Mouse (Mus musculus) large intestine, adult 2 months (tissue): ENCODE measurements around the gene Grm4. TPM values are rescaled to one million over a fixed set of nuclear protein-coding genes. Genes with fewer than 3 reads are reported as not detected.

Experiments
- DNase-seq: peaks from one replicate; pipeline ENCODE4 v3.0.0-alpha.2; 2012; ENCODE audit warnings: low read depth, low spot score
- WGBS: fragments of 180-500 bp; shearing (Covaris S2); methylation state at CpG from one replicate; pipeline ENCODE4 v1.1.7; 2018; 5-methylcytosine and 5-hydroxymethylcytosine counted together
- polyA plus RNA-seq: library from polyadenylated mRNA; depleted of rRNA; stranded (reverse); fragments of >200 nt; gene quantifications from 2 replicates; pipeline ENCODE4 v1.2.3, GENCODE M21; 2012

The Grm4 gene
- polyA plus RNA-seq, 1 experiment = 0.84 TPM

DNA sequence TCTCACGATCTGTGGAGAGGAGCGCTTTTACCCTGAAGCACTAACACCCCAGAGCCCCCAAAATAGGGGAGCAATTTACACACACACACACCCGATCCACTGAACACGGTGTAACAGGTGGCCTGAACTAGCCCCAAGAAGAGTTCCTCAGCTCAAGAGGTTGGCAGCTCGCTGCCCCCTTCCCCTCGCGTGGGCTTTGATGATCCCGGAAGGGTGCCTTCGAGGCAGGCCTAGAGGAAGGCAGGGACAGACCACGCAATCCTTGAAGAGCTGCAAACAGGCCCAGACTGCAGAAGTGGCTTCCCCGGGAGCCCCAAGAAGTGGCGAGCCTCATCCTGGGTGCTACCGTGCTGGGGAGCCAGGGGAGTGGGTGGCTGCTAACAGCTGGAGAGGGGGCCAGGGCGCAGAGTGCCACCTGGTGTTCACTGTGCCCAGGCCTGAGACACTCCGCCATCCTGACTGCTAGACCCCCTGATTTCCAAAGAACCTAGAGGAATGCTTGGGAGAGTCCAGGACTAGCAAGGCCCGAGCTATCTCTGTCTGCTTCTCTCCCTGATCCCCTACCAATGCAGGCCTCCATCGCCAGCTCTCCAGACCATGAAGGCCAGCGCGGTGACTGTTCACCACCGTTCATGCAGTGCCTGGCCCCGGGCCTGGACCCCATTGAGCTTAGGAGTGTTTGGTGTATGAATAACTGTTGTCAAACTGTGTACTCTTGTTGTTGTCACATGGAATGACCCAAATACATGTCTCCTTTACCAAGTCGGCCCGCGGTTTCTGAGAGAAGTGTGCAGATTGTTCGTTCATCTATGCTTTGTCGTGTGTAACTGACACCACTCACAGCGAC is 7.1 kb downstream of the Grm4 start:
- 38% methylated on average over 27 of the region's 27 CpGs for WGBS
- no peak for DNase-seq

DNA sequence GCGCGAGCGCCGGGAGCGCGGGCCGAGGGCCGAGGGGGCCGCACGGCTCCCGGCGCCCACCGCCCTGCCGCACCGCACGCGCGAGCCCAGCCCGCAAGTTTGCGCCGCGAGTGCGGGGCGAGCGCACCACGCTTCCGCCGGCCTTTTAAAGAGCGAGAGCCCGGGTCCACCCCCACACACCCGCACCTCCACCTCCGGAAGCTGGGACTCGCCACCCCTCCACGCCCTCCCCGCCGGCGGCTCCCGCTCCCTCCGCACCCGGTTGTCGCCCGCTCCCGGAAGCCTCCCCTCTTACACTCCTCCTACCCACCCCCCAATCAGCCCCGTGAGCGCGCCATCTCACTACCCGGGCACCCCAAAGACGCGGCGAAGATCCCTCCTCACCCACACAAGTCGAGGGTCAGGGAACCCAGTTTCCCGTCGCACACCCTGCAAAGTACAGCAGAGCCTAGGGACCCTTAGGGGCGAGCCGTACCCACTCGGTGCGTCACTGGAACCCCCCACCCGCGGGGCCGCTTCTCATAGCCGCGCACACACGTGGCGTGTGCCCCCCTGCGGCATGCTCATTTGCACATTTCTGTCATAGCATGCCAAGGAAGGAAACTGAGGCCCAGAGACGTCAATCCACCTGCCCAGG is 7.8 kb downstream of the Grm4 start:
- WGBS = 2% methylated on average over 54 of the region's 66 CpGs
- DNase-seq = no peak

DNA sequence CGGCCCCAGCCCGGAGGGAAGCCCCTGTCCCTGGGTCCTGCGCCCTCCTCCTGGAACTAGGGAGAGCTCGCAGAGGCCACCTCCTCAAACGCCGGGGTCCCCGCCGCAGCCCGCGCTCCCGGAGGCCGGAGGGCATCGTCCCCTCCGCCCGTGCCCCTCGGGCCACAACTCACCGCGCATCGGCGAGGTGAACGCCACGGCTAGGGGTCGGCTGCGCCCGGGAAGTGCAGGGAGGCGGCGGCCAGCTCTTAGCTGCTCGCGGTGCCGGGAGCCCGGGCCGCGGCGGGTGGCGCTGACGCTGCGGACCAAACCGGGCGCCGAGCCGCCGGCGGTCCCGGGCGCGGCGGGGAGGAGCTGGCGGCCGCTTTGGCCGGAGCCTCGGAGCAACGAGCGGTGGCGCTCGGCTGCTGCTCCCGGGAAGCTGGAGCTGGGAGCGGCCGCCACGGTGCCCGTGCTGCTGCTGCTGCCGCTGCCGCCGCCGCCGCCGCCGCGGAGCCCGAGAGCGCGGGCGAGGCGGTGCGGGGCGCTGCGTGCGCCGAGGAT is 8.5 kb downstream of the Grm4 start:
- no peak for DNase-seq
- WGBS = under 1% methylated on average over 71 of the region's 78 CpGs

DNA sequence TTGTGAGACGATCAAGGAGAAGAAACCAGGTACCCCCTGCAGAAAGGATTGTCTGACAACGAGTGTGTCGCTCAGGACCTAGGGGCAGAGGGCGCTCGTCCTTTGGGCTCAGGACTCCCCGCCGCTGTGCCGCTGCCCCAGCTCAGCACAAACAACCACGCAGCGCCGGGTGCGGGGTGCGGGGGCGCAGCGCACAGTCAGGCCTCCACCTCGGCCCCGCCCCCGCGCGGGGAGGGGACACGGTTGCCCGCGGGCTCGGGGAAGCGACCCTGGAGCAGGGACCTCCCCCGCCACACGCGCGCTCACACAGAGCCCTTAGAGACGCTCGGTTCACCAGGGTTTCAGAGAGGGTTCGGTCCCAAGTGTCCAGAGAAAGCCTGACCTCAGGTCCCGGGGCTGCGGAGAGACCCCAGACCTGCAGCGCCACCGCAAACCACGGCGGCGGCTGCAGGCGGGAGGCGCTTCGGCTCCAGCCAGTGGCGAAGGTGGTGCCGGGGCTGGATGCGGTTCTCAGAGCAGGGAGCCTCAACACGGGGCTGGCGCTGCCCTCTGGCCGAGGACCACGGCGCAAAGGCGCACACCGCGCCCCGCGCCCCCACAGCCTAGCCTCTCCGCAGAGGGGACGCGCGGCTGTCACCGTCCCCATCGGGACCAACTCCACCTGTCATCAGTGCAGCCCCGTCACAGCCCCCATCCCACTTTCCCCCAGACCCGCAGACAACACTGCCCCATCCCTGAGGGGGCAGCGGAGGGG is 9.2 kb downstream of the Grm4 start:
- 2% methylated on average over 64 of the region's 64 CpGs for WGBS
- DNase-seq = no peak

DNA sequence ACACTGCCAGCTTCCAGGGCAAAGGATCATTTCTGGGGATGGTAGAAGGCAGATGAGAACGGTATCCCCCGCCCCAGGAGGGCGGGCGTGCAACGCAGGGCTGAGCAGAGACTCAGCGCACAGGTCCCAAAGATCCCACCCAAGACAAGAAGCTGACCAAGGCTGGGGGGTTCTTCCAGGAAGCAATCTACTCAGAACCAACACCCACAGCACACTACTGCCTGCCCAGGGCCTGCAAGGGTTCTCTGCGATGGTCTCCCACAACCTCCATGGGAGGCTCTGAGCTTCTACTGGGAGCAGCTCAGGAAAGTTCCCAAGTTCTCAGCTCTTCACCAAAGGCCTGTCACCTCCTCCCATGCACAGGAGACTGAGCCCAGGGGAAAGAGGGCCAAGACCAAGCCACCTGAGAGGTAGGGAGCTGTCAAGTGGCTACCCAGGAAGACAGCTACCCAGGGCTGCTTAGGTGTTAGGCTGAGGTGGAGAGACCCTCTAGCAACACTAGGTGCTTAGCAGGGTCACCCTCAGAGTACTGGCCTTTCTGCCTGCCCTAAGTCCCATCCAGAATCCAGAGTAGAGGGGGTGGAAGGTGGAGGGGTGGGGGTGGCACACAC is 10.0 kb downstream of the Grm4 start:
- 87% methylated on average over 7 of the region's 7 CpGs for WGBS
- DNase-seq = no peak

DNA sequence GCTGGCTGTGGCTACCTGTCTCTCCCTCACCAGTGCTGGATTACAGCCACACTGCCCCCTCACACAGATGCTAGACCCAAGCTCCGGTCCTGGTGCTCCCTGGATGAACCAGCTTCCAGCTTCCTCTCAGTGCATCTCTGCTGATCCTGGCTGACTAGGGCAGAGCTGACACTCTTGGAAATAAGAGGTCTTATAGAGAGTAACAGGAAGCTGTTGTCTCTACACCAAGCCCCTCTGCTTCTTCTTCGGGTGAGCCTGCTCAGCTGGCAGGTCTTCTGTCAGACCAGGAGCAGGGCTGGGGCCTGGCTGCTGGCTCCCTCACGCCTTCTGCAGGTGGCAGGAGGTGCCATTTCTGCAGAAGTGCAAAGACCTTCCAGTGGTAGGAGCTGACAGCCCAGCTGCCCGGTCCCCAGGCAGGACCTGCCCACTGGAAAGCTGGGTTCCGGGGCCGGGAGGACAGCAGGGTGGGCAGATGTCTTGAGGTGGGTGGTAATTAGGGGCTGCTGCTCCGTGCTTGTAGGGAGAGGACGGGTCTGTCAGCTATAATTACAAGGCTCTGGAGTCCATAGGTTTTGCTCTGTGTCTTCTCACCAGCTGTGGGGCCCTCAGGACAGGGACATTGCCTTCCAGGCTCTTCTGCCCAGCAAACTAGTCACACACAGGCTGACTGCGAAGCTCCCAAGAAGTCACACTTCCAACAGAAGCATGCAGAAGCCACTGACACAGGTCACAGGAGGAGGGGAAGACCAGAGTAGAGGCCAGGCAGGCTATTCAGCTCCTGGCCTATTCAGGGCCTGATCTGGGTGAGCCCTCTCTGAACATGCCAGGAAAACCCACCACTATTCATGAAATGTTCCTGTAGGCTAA is 10.7 kb downstream of the Grm4 start:
- no peak for DNase-seq
- WGBS = 53% methylated on average over 9 of the region's 9 CpGs

DNA sequence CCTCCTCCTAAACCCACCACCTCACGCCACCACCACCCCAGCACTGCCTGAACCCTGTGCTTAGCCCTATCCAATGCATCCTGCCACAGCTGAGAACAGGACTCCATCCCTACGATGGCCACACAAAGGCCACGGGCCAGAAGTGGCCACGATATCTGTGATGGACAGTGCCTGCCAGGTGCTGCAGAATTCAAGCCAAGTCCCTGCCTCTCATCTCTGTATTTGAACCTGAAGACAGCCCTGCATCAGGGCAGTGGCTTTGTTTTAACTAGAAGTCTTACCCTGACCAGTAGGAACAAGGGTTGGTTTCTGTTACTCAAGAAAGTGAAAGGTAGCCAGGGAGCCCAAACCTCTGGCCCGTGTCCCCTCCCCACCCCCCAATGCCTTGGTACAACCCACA is 12.1 kb downstream of the Grm4 start:
- WGBS = 72% methylated on average over 5 of the region's 5 CpGs
- DNase-seq = no peak

DNA sequence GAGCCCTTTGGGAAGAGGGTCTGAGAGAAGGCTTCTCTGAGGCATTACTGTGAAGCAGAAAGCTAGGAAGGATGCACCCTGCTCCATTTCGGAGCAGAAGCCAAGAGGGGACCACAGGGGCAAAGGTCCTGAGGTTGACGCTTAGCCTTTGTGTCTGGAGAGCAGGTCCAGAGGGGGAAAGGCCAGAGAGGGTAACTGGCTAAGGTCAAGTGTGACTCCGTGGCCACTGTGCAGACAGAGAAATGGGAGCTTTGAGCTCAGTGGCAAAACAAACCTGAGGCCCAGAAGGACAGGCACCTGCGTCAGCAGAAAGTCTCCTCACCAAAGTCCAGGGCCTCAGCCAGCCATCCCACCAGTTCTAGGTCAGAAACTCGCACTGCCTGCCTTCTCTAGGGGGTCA is 12.7 kb downstream of the Grm4 start:
- no peak for DNase-seq
- 62% methylated on average over 5 of the region's 5 CpGs for WGBS

DNA sequence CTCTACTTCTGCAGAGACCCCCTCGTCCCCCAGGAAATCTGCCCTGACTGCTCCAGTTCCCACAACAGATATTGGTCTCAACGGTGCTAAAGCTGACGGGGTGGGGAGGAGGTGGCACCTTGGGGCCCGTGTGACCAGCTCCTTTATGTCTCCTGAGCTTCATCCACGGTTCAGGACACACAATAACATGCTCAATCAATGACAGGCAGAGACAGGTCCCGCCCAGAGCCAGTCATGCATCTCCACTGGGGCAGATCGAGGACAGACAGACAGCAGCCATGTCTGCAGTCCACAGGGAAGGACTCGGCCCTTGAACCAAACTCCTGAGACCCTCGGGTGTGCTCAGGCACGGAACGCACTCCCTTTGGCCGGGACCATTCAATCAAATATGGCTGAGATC is 13.2 kb downstream of the Grm4 start:
- DNase-seq = no peak
- 58% methylated on average over 12 of the region's 12 CpGs for WGBS

DNA sequence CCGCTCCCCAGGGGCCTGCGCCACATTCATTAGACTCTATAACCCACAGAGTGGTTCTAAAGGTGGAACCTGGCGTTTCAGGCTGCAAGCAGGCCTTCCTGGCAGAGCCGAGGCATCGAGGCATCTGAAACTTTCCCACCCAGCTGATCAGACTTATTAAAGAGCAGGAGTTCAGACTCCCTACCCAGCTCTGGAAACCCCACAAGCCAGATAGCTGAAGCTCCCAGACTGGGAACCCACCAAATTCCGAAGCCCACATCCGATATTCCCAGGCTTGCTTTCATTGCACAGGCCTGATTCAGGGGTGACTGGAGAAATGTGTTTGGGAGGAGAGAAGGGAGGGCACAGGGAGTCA is 13.6 kb downstream of the Grm4 start:
- 83% methylated on average over 7 of the region's 7 CpGs for WGBS
- DNase-seq = no peak

DNA sequence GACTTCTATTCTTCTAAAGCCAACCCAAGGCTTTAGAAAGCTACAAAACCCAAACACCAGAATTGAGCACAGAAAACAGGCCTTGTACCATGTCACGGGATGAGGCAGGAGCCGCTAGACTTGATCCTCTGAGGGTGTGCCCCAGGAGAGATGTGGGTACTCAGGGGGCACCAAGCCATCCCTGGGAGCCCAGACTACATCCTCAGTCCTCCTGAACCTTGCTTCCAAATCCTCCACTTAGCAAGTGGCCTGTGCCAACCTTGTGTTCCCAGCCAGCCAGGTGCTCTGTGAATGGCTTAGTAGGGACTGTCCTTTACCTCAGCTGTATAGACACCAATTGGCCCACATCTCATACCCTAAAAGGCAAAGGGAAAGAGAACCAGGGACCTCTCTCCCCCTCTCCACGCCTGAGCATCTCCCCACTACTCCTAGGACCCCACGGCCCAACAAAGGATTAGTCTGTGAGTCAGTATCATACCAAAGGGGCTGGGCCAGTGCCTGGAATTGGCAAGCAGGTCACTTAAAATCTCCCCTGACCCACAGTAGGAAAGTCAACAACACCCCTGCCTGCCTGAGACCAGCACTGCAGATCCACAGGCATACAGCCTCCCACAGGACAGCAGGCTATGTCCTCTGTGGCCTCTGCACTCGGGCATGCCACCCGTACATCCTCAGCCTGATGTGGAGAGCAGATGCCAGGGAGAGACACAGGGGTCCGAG is 14.2 kb downstream of the Grm4 start:
- no peak for DNase-seq
- WGBS = 81% methylated on average over 7 of the region's 7 CpGs

DNA sequence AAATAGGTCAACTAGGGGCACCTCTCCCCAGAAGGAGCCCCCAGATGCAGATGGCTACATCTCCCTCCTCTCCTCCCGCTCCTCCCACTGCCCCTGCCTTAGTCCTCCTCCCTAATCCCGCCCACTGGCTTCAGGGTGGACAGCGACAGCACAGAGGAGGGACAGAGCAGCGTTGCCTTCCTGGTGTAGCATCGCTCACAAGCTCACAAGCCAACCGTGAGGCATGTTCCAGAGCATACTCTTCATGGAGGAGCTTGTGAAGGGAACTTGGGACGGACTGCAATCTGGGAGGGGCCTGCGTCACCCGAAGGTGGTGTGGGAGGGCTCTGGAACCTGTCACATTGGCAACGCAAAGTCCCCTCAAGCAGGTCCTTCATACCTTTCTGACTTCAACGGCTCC is 14.8 kb downstream of the Grm4 start:
- DNase-seq = no peak
- 40% methylated on average over 11 of the region's 11 CpGs for WGBS

DNA sequence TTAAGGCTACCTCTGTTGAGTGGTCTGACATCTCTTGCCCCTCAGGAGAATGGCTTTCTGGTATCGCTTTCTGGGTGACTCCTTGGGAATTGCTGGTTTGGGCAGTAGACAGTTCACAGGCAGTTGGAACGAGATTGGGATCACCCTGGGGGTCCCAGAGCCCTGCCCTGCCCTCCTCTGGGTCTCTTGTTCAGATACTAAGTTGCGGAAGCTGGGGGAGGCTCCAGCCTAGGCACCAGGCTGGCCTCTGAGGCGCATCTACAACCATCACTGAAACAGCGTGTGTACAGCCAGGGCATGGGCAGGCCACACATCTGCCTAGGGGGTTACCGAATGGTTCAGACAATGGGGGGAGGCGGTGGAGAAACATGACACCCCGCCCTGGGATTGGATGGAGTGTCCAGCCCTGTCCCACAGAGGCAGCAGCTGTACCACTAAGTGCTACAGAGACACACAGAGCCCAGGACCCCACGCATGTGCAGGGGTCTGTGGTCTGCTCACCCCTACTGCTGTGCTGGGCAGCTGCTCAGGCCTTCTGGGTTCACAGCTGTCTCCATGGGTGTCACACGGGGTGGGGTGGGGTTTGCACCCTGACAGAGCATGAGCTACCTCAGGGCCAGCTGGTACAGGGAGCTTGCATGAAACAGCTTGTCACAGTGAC is 15.9 kb downstream of the Grm4 start:
- 45% methylated on average over 10 of the region's 10 CpGs for WGBS
- no peak for DNase-seq

DNA sequence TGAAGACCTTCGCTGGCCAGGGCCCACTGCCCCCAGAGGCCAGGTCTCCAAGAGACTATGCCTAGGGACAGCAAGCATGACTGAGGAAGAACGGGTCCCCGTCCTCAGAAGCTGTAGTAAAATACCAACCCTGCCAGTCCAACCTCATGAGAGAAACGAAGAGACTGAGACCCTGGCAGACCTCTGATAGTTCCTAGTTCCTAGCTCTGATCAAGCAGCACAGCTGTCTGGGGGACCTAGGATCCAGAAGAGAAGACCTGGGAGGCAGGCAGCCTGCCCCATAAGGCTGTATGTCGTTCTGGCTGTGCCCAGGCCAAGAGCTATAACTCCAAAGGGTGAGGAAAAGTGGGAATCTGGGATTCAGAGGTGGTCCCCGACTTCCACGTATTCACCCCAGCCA is 17.3 kb downstream of the Grm4 start:
- WGBS = 41% methylated on average over 7 of the region's 7 CpGs
- DNase-seq = no peak

DNA sequence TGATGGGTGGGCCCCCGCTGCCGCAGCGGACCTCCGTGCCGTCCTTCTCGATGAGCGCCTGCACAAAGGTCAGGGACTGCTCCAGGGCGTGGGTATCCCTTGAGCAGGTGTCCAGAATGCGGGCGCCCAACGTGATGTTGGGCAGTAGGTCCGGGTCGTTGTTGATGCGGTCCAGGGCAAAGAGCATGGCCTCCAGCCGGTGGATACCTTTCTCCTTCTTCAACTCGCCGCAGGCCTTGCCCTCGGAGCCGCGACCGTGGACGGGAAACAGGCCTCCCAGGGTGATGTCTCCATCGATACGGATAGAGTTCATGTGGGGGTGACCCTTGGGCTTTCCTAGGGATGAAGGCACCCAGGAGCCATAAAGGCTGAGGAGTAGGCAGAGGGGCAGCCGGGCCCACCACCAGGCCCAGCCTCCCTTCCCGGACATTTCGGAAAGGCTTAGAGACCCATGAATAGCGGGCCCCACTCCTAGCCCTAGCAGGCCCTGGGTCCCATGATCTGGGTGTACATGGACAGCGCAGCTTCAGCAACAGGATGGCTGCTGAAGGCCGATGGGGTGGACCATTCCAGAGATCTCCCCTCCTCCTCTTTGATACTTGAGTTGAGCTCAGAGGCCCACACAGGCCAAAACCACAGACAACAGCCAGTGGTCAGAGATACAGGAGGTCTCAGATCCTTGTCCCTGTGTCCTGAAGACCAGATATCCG is 18.3 kb downstream of the Grm4 start:
- no peak for DNase-seq
- WGBS = 65% methylated on average over 31 of the region's 31 CpGs

DNA sequence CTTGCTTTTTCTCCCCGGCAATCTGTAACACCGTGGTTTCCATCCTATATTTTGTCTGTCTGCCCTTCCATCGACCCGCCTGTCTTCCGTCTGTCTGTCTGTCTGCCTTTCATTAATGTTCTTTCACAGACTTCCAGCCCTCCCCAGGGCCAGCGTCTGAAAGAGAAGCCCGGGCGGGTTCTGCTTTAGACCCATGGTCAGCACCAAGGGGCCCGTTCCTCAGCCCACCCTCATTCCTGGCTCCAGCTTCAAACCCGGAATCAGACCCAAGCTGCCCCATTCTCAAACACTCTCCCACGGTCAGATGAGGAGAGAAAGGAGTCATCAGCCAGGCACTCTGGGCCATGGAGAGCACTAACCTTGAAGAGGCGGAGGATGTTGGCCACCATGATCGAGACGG is 18.9 kb downstream of the Grm4 start:
- no peak for DNase-seq
- WGBS = 42% methylated on average over 14 of the region's 14 CpGs
